Mouse (Mus musculus) cerebellum, adult 2 months (tissue): ENCODE measurements around the gene Scn1b. TPM values are rescaled to one million over a fixed set of nuclear protein-coding genes. Genes with fewer than 3 reads are reported as not detected.

Source experiments
- DNase-seq, 2 experiments: peaks; one replicate each; pipeline ENCODE4 v3.0.0; 2021
- H3K27ac ChIP-seq: fragments of 200-500 bp; 2 replicates; pipeline ENCODE4 v1.5.1; 2012; ENCODE audit warnings: low read length, control low read depth, inconsistent platforms; ENCODE audit not compliant: insufficient read depth
- H3K27me3 ChIP-seq: fragments of 200-500 bp; 2 replicates; pipeline ENCODE4 v1.6.1; 2012; ENCODE audit warnings: inconsistent platforms, mild to moderate bottlenecking, low read length, moderate library complexity; ENCODE audit not compliant: control insufficient read depth, insufficient read depth
- H3K4me1 ChIP-seq: fragments of 200-500 bp; 2 replicates; pipeline ENCODE4 v1.6.1; 2011; ENCODE audit warnings: low read length; ENCODE audit not compliant: control insufficient read depth, insufficient read depth
- H3K4me3 ChIP-seq: fragments of 200-500 bp; replicated peaks from 2 replicates; pipeline ENCODE3; 2011; ENCODE audit warnings: mild to moderate bottlenecking, low read depth, low read length, control low read depth; ENCODE audit not compliant: insufficient read depth
- CTCF ChIP-seq: fragments of 200-500 bp; IDR thresholded peaks from 2 replicates; pipeline ENCODE4 v1.5.1; 2011; ENCODE audit warnings: low read depth, mild to moderate bottlenecking, control low read depth, low read length, moderate library complexity, borderline replicate concordance; ENCODE audit not compliant: insufficient read depth
- POLR2A ChIP-seq: fragments of 200-500 bp; IDR thresholded peaks from 2 replicates; pipeline ENCODE4 v1.6.1; 2011; ENCODE audit warnings: low read length, control low read depth, borderline replicate concordance; ENCODE audit not compliant: insufficient read depth
- WGBS: fragments of 180-500 bp; shearing (Covaris S2); methylation state at CpG from one replicate; pipeline ENCODE4 v1.1.7; 2018; 5-methylcytosine and 5-hydroxymethylcytosine counted together
- polyA plus RNA-seq: library from polyadenylated mRNA; depleted of rRNA; stranded (reverse); fragments of >200 nt; gene quantifications from 2 replicates; pipeline ENCODE4 v1.2.3, GENCODE M21; 2012; rRNA removed

Gene Scn1b
- polyA plus RNA-seq = 1,376 and 1,380 TPM in 2 replicates

DNA sequence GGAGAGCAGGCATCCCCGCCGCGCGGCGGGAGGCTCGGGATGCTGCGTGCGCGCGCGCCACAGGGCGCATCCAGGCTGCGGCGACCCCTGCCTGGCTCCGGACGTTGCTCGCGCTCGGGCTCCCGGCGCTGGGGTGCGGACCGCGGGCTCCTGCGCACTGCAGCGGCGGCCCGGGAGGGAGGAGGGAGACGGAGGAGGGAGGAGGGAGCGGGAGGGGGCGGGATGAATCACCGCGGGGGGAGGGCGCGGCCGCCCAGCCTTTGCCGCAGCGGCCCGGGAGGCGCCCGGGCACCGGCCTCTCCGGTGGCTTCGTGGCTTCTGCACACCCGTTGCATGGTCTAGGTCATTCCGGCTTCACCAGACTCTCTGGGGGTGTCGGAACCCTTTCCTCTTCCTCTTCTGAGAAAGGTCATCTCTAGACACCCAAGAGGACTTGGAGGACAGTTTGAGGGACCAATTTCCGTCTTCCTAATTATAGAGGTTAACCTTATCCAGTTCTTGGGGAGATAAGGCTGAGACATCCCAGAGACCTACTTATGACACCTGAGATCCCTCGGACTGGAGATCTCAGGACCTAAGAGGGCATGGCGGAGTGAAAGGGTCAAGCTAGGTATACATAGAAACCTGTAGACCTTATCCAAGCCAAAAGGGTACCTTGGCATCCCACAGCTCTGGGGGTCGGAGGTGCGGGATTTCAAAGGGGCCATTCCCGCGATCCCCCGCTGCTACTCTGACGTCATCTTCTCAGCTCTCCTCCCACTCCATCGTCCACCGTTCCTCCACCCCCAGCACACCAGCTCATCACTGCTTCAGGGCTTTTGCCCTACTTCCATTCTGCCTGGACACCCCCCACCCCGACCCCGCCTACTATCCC lies at the start of gene Scn1b:
Scn1b (minus strand) TSS at position 153 of the 874 bp plus-strand sequence.
- 1% methylated on average over 36 of the region's 60 CpGs for WGBS
- peak within 1 kb of the TSS; percentile 97 for H3K27ac ChIP-seq

DNA sequence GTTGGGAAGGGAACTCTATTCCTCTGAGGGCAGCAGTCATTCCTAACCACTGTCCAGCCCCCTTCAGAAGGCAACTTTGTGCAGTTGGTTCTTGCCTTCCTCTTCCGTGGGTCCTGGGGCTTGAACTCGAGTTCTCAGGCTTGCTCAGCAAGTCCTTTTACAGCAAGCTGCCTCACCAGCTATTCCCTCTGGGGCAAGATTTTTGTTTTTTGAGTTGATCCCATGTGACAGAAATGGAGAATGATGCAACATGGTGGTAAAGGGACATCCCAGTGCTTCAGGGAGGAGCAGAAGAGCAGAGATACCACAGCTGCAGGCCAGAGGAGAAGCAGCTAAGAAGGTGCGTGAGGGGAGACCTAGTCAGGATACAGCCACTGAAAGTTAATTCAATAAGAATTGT lies 48.3 kb upstream of the Scn1b start:
- Histone ChIP-seq H3K27ac (no peak overlapping the region), H3K27me3 (no peaks in the 10 kb centered on the region), H3K4me3 (no peak overlapping the region), H3K4me1 (no peaks in the 10 kb centered on the region)
- WGBS = 77% methylated on average over 3 of the region's 3 CpGs
- DNase-seq = no peak
- TF ChIP-seq CTCF (no peak), POLR2A (no peak)

More for the DNA sequence above, at the start of gene Scn1b:
- peak; percentile 67 for TF ChIP-seq POLR2A
- TF ChIP-seq CTCF = no peak
- peaks cover 18% of the 10 kb centered on the region for H3K4me1 ChIP-seq
- DNase-seq = peak; percentile 85 to 86
- H3K4me3 ChIP-seq = peak within 1 kb of the TSS; percentile 86
- H3K27me3 ChIP-seq = no peaks in the 10 kb centered on the region

DNA sequence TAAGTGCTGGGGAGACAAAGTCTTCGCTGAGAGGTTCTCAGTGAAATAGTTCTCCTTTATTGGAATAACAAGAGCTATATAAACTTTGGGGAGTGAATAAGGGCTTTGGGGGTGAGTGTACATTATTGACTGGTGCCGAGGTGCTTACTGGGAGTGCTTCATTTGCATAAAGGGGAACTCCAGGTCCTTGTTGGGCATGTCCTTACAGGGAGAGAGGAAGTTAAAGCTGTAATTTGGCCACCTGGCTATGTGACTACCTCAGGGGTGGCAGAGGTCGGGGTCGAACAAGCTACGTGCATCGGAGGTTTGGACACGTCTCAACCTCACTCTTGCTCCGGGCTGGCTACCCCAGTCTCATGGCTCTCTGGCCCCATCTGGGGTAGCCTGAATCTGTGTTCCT lies 47.7 kb upstream of the Scn1b start:
- WGBS = 77% methylated on average over 8 of the region's 8 CpGs
- TF ChIP-seq POLR2A (no peak), CTCF (no peak)
- no peaks in the 10 kb centered on the region for H3K27me3 ChIP-seq
- no peak overlapping the region for H3K4me3 ChIP-seq
- no peak for DNase-seq
- no peaks in the 10 kb centered on the region for H3K4me1 ChIP-seq
- H3K27ac ChIP-seq = no peak overlapping the region

DNA sequence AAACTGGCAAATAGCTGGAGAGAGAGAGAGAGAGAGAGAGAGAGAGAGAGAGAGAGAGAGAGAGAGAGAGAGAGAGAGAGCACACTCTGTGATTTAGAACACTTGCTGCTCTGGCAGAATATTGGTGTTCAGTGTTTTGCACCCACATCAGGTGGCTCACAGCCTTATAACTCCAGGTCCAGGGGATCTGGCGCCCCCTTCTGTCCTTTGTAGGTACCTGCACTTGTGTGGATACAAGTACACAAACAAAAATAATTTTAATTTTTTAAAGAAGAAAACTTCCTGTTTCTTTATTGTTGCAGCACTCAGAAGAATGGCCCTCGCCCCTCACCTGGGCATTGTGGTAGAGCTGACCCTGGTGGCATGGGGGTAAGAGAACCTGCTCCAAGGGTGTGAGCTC lies 45.4 kb upstream of the Scn1b start:
- DNase-seq = peak; percentile 33 to 42
- H3K27me3 ChIP-seq = no peaks in the 10 kb centered on the region
- no peaks in the 10 kb centered on the region for H3K4me1 ChIP-seq
- no peak overlapping the region for H3K27ac ChIP-seq
- TF ChIP-seq POLR2A = no peak
- peak; percentile 73 for TF ChIP-seq CTCF
- no peak overlapping the region for H3K4me3 ChIP-seq
- 17% methylated on average over 2 of the region's 2 CpGs for WGBS

DNA sequence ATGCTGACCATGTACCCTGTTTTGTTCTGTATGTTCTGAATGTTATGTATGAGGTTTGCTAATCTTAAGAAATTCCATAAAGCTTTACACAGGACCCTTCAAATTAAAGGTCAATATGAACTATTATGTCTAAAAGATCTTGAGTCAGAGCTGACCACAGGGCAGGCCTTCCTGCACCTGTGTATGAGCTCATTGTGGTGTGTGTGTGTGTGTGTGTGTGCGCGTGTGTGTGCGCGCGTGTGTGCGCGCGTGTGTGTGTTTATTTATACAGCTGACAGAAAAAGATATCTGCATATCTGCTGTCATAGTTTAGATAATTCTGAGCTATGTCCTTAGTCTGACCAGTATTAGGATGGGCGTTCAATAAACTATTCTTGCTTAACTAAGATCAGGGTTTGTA lies 43.7 kb upstream of the Scn1b start:
- TF ChIP-seq POLR2A (no peak), CTCF (no peak)
- 96% methylated on average over 9 of the region's 9 CpGs for WGBS
- DNase-seq = no peak
- Histone ChIP-seq H3K4me1 (no peaks in the 10 kb centered on the region), H3K27me3 (no peaks in the 10 kb centered on the region), H3K27ac (no peak overlapping the region), H3K4me3 (no peak overlapping the region)

DNA sequence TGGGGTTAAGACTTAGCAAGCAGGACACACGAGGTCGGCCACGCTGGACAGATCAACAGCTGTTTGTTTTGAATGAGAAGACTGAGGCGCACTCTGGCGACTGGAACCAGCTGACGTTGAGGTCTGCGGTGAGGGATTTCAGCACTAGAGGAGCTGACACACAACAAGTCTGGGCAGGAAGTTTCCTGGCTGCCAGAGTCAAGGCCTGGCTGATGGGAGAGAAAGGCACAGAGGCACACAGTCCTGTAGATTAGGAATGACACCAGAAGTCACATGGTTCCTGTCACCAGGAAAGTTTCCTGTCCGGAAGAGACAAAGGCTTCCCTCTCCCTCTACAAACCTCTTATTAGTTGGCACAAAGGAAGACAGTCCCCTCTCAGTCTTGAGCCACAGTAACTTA lies 41.6 kb upstream of the Scn1b start:
- Histone ChIP-seq H3K4me3 (no peak overlapping the region), H3K4me1 (no peaks in the 10 kb centered on the region), H3K27me3 (no peaks in the 10 kb centered on the region), H3K27ac (no peak overlapping the region)
- WGBS = 43% methylated on average over 8 of the region's 8 CpGs
- no peak for TF ChIP-seq POLR2A
- TF ChIP-seq CTCF = no peak
- no peak for DNase-seq

DNA sequence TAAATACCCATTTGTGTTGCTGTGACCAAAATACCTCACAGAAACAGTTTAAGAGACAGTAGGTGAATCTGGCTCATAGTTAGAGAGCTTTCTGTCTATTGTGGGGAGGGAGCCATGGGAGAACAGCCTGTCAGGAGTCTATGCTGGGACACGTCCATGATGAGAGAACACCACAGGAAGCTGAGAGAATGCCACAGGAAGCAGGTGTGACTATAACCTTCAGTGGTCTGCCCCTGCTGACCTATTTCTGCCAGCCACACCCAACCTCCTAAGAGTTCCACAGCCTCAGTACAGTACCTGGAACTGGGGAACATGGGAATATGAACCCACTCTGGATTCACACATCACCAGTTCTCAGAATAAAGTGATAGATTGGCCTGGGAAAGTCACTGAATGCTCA lies 37.9 kb upstream of the Scn1b start:
- no peaks in the 10 kb centered on the region for H3K27me3 ChIP-seq
- 34% methylated on average over 1 of the region's 1 CpGs for WGBS

DNA sequence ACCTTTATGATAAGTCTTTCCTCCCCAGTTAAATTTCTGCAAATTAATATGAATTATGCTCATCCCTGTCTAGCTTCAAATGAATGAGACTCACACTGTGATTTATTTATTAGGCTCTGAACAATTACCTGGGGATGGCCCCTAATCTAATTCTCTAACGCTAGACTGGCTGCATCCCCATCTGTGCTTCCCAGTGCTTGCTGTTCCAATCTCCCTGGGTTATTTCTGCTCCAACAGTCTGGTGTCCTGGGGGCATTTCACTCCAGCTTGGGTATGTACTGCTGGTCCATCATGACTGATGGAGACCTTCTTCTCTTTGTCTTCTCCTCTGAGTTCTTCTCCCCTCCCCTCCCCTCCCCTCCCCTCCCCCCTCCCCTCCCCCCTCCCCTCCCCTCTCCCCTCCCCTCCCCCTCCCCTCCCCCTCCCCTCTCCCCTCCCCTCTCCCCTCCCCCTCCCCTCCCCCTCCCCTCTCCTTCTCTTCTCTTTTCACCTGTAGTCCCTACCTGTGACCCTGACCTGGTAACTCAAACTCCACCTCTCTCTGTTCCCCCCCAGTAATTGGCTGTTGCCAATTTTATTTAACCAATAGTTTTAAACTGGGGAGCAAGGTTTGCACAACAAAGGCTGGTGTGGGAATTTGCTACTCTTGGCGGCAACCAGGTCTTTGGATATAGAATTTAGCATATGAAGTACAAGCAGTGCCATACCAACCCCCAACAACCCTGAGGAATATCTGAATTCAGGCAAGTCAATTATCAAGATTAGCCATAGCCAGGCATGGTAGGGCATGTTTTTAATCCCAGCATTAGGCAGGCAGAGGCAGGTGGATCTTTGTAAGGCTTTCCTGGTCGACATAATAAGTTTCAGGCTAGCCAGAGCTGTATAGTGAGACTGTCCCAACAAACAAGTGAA lies 37.1 kb upstream of the Scn1b start:
- TF ChIP-seq CTCF = no peak
- no peak for TF ChIP-seq POLR2A
- no peak for DNase-seq
- WGBS = 56% methylated on average over 3 of the region's 3 CpGs

More for the DNA sequence above, 37.9 kb upstream of the Scn1b start:
- H3K4me3 ChIP-seq = no peak overlapping the region
- H3K4me1 ChIP-seq = no peaks in the 10 kb centered on the region
- TF ChIP-seq POLR2A = no peak
- TF ChIP-seq CTCF = no peak
- DNase-seq = no peak
- H3K27ac ChIP-seq = no peak overlapping the region

More for the DNA sequence above, 37.1 kb upstream of the Scn1b start:
- Histone ChIP-seq H3K27ac (no peak overlapping the region), H3K4me1 (no peaks in the 10 kb centered on the region), H3K27me3 (no peaks in the 10 kb centered on the region), H3K4me3 (no peak overlapping the region)
